Mouse (Mus musculus) myocyte (in vitro differentiated cells): ENCODE data around the gene Cfap61. TPM values are rescaled to one million over a fixed set of nuclear protein-coding genes. Genes with fewer than 3 reads are reported as not detected.

ENCODE experiments used
- H3K27me3 ChIP-seq: one replicate; pipeline ENCODE4 v1.6.1; 2011; ENCODE audit not compliant: control insufficient read depth, insufficient read depth, insufficient read length
- H3K36me3 ChIP-seq: one replicate; pipeline ENCODE4 v1.6.1; 2011; ENCODE audit not compliant: control insufficient read depth, insufficient read depth
- H3K4me2 ChIP-seq: one replicate; pipeline ENCODE4 v1.6.1; 2011; ENCODE audit warnings: low read depth, control low read depth
- H3K4me3 ChIP-seq: one replicate; pipeline ENCODE4 v1.5.1; 2011; ENCODE audit warnings: mild to moderate bottlenecking, control low read depth, moderate library complexity
- H3K79me2 ChIP-seq: one replicate; pipeline ENCODE4 v1.6.1; 2011; ENCODE audit not compliant: control insufficient read depth, insufficient read depth
- H3ac ChIP-seq: one replicate; pipeline ENCODE4 v1.6.1; 2011; ENCODE audit not compliant: control insufficient read depth, insufficient read length
- CEBPB ChIP-seq: IDR thresholded peaks from 2 replicates; pipeline ENCODE4 v1.6.1; 2011; ENCODE audit warnings: mild to moderate bottlenecking, moderate library complexity; ENCODE audit not compliant: poor library complexity, insufficient read depth, severe bottlenecking
- E2F4 ChIP-seq: IDR thresholded peaks from one replicate; pipeline ENCODE4 v1.6.1; 2011; ENCODE audit warnings: mild to moderate bottlenecking, control low read depth, moderate library complexity; ENCODE audit not compliant: insufficient read depth
- MAX ChIP-seq: IDR thresholded peaks from one replicate; pipeline ENCODE4 v1.6.1; 2011; ENCODE audit warnings: low read depth, mild to moderate bottlenecking, control low read depth
- MYOD1 ChIP-seq, 3 experiments: IDR thresholded peaks; one replicate each; pipeline ENCODE4 v1.6.1; 2011; ENCODE audit warnings: control low read depth in 2 of 3, low read depth in 2 of 3, mild to moderate bottlenecking in 2 of 3, moderate library complexity in 1 of 3; ENCODE audit not compliant: insufficient read length in 2 of 3, control insufficient read depth in 1 of 3
- MYOG ChIP-seq, 3 experiments: IDR thresholded peaks; one replicate each; pipeline ENCODE4 v1.6.1; 2011; ENCODE audit warnings: control low read depth in 2 of 3, low read depth in 2 of 3, mild to moderate bottlenecking in 2 of 3; ENCODE audit not compliant: insufficient read length in 2 of 3, control insufficient read depth in 1 of 3, insufficient read depth in 1 of 3
- POLR2A ChIP-seq: IDR thresholded peaks from one replicate; pipeline ENCODE4 v1.6.1; 2011; ENCODE audit warnings: low read depth, mild to moderate bottlenecking, control low read depth, moderate library complexity; ENCODE audit not compliant: insufficient read length
- POLR2AphosphoS2 ChIP-seq: IDR thresholded peaks from one replicate; pipeline ENCODE4 v1.6.1; 2011; ENCODE audit warnings: low read depth, control low read depth; ENCODE audit not compliant: insufficient read length
- REST ChIP-seq: IDR thresholded peaks from one replicate; pipeline ENCODE4 v1.6.1; 2011; ENCODE audit warnings: mild to moderate bottlenecking, control low read depth, moderate library complexity; ENCODE audit not compliant: insufficient read depth, insufficient read length
- SRF ChIP-seq: IDR thresholded peaks from one replicate; pipeline ENCODE4 v1.6.1; 2011; ENCODE audit warnings: low read depth; ENCODE audit not compliant: control insufficient read depth, insufficient read length
- TCF12 ChIP-seq: IDR thresholded peaks from one replicate; pipeline ENCODE4 v1.6.1; 2011; ENCODE audit warnings: mild to moderate bottlenecking, control low read depth; ENCODE audit not compliant: poor library complexity, insufficient read depth, severe bottlenecking
- TCF3 ChIP-seq: IDR thresholded peaks from one replicate; pipeline ENCODE4 v1.6.1; 2011; ENCODE audit warnings: low read depth, control low read depth; ENCODE audit not compliant: insufficient read length
- USF1 ChIP-seq: IDR thresholded peaks from one replicate; pipeline ENCODE4 v1.6.1; 2011; ENCODE audit warnings: low read depth, mild to moderate bottlenecking, control low read depth, moderate library complexity
- polyA plus RNA-seq: library from polyadenylated mRNA; unstranded; fragments of >200 nt; fragmentation: generic; extraction: Trizol; gene quantifications from one replicate; pipeline ENCODE4 v1.2.1, GENCODE M21; 2012; ENCODE audit warnings: missing spikeins

The Cfap61 gene
- polyA plus RNA-seq, 1 experiment, result 0.06 TPM

GRCm38 (mm10) chr2:146183830-146184793, 249.5 kb downstream of the Cfap61 start:
- H3K4me3 ChIP-seq, result no peak overlapping the region
- H3ac ChIP-seq, result no peak overlapping the region
- H3K27me3 ChIP-seq, result no peaks in the 10 kb centered on the region
- H3K79me2 ChIP-seq, result no peaks in the 10 kb centered on the region
- no peaks in the 10 kb centered on the region for H3K36me3 ChIP-seq
- no peak overlapping the region for H3K4me2 ChIP-seq
- TF ChIP-seq MAX, result no peak
- TF ChIP-seq TCF12, result no peak
- TF ChIP-seq POLR2AphosphoS2, result no peak
- no peak for TF ChIP-seq REST
- TF ChIP-seq TCF3, result no peak
- no peak for TF ChIP-seq MYOD1 (IDR thresholded peaks at IDR 0.05; ENCODE audit: control insufficient read depth in 1 of 3, insufficient read length in 2 of 3, low read depth in 2 of 3)
- TF ChIP-seq E2F4, result no peak
- no peak for TF ChIP-seq POLR2A
- TF ChIP-seq SRF, result no peak
- no peak for TF ChIP-seq CEBPB
- no peak for TF ChIP-seq USF1
- no peak for TF ChIP-seq MYOG (IDR thresholded peaks at IDR 0.05; ENCODE audit: control insufficient read depth in 1 of 3, insufficient read depth in 1 of 3, insufficient read length in 2 of 3, low read depth in 2 of 3)

- no peak for TF ChIP-seq SRF
- TF ChIP-seq POLR2AphosphoS2, result no peak
- no peak for TF ChIP-seq CEBPB
- no peak for TF ChIP-seq E2F4
- TF ChIP-seq REST, result no peak
- no peak for TF ChIP-seq MAX
- TF ChIP-seq TCF12, result no peak
Observed at GRCm38 (mm10) chr2:146196126-146196525, 261.5 kb downstream of the Cfap61 start.

GRCm38 (mm10) chr2:146197947-146198346, 263.4 kb downstream of the Cfap61 start:
- H3K79me2 ChIP-seq, result no peaks in the 10 kb centered on the region
- H3K4me2 ChIP-seq, result no peak overlapping the region
- H3K27me3 ChIP-seq, result no peaks in the 10 kb centered on the region
- no peak overlapping the region for H3K4me3 ChIP-seq
- TF ChIP-seq MYOG (IDR thresholded peaks at IDR 0.05; ENCODE audit: control insufficient read depth in 1 of 3, insufficient read depth in 1 of 3, insufficient read length in 2 of 3, low read depth in 2 of 3), result no peak
- TF ChIP-seq CEBPB, result no peak
- TF ChIP-seq TCF3, result no peak
- no peak for TF ChIP-seq MYOD1 (IDR thresholded peaks at IDR 0.05; ENCODE audit: control insufficient read depth in 1 of 3, insufficient read length in 2 of 3, low read depth in 2 of 3)
- no peak for TF ChIP-seq POLR2AphosphoS2
- H3K36me3 ChIP-seq, result no peaks in the 10 kb centered on the region
- no peak overlapping the region for H3ac ChIP-seq

More at GRCm38 (mm10) chr2:146196126-146196525, 261.5 kb downstream of the Cfap61 start:
- H3K4me2 ChIP-seq, result no peak overlapping the region
- no peak overlapping the region for H3K4me3 ChIP-seq
- peaks cover 5% of the 10 kb centered on the region for H3K27me3 ChIP-seq
- no peaks in the 10 kb centered on the region for H3K79me2 ChIP-seq
- H3ac ChIP-seq, result no peak overlapping the region
- no peaks in the 10 kb centered on the region for H3K36me3 ChIP-seq

GRCm38 (mm10) chr2:146210968-146211367, 276.4 kb downstream of the Cfap61 start:
- Histone ChIP-seq H3K27me3 (no peaks in the 10 kb centered on the region), H3ac (no peak overlapping the region), H3K36me3 (no peaks in the 10 kb centered on the region), H3K79me2 (no peaks in the 10 kb centered on the region), H3K4me2 (no peak overlapping the region), H3K4me3 (no peak overlapping the region)
- no peak for TF ChIP-seq SRF

- Histone ChIP-seq H3K4me2 (peak overlapping the region; percentile 9), H3K4me3 (no peak overlapping the region), H3K27me3 (peaks cover 15% of the 10 kb centered on the region), H3K36me3 (no peaks in the 10 kb centered on the region), H3ac (no peak overlapping the region), H3K79me2 (no peaks in the 10 kb centered on the region)
- TF ChIP-seq CEBPB (no peak), MAX (no peak), TCF3 (no peak), TCF12 (no peak), POLR2AphosphoS2 (no peak), SRF (no peak), POLR2A (no peak), MYOG (IDR thresholded peaks at IDR 0.05; ENCODE audit: control insufficient read depth in 1 of 3, insufficient read depth in 1 of 3, insufficient read length in 2 of 3, low read depth in 2 of 3) (no peak), MYOD1 (IDR thresholded peaks at IDR 0.05; ENCODE audit: control insufficient read depth in 1 of 3, insufficient read length in 2 of 3, low read depth in 2 of 3) (no peak), REST (no peak), USF1 (no peak), E2F4 (no peak)
Observed at GRCm38 (mm10) chr2:146214715-146215114, 280.1 kb downstream of the Cfap61 start.
